Mouse (Mus musculus): Measurements from ENCODE around the gene Ccdc86. TPM values are rescaled to one million over a fixed set of nuclear protein-coding genes. Genes with fewer than 3 reads are reported as not detected.

Ccdc86 gene
- polyA plus RNA-seq, 1 experiment from 2014 or later = 12.1 TPM

- H3K27ac ChIP-seq (ENCODE audit: low read depth, low read length) = 0 out of 2 replicates have a peak overlapping the region, but pooled peaks have one; percentile 66
- 0 out of 2 replicates have a peak, but pooled peaks cover 3% of the 10 kb centered on the region for H3K27me3 ChIP-seq (replicated peaks; ENCODE audit: control insufficient read depth, insufficient read depth, low read length)
- 2% methylated on average over 40 of the region's 40 CpGs for WGBS
- no peaks in the 10 kb centered on the region for H3K9me3 ChIP-seq (replicated peaks; ENCODE audit: control insufficient read depth, low read length)
- peak overlapping the region; percentile 84 for H3K4me2 ChIP-seq (ENCODE audit: low read length)
- peak overlapping the region; percentile 68 for H3K9ac ChIP-seq (ENCODE audit: low read length)
- H3K4me3 ChIP-seq (ENCODE audit: low read depth, low read length) = peak overlapping the region; percentile 37
- peaks cover 9% of the 10 kb centered on the region; the same call in 1 of the 2 replicates for H3K4me1 ChIP-seq (ENCODE audit: control insufficient read depth, insufficient read depth, low read length)
- ATAC-seq = peak; percentile 84
- DNase-seq (ENCODE audit: low spot score) = peak; percentile 69
- peaks cover 36% of the 10 kb centered on the region for H3K36me3 ChIP-seq (ENCODE audit: control insufficient read depth, insufficient read depth, low read length)
Observed at GRCm38 (mm10) chr19:10940801-10941457, 8.1 kb downstream of the Ccdc86 start.

DNA sequence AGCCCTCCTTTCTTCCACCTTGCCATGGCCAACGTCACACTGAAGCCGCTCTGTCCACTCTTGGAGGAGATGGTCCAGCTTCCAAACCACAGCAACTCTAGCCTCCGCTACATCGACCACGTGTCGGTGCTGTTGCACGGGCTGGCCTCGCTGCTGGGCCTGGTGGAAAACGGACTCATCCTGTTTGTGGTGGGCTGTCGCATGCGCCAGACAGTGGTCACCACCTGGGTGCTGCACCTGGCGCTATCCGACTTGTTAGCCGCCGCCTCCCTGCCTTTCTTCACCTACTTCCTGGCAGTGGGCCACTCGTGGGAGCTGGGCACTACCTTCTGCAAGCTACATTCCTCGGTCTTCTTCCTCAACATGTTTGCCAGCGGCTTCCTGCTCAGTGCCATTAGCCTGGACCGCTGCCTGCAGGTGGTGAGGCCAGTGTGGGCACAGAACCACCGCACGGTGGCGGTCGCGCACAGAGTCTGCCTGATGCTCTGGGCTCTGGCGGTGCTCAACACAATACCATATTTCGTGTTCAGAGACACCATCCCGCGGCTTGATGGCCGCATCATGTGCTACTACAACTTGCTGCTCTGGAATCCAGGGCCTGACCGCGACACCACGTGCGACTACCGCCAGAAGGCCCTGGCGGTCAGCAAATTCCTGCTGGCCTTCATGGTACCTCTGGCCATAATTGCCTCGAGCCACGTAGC is 8.8 kb downstream of the Ccdc86 start:
- 18% methylated on average over 37 of the region's 37 CpGs for WGBS
- peak overlapping the region; percentile 68 for H3K9ac ChIP-seq (ENCODE audit: low read length)
- no peaks in the 10 kb centered on the region for H3K9me3 ChIP-seq (replicated peaks; ENCODE audit: control insufficient read depth, low read length)
- peaks cover 9% of the 10 kb centered on the region; the same call in 1 of the 2 replicates for H3K4me1 ChIP-seq (ENCODE audit: control insufficient read depth, insufficient read depth, low read length)
- DNase-seq (ENCODE audit: low spot score) (peak; percentile 91), ATAC-seq (peak; percentile 96)
- H3K36me3 ChIP-seq (ENCODE audit: control insufficient read depth, insufficient read depth, low read length) = peaks cover 35% of the 10 kb centered on the region
- H3K27me3 ChIP-seq (replicated peaks; ENCODE audit: control insufficient read depth, insufficient read depth, low read length) = 0 out of 2 replicates have a peak, but pooled peaks cover 3% of the 10 kb centered on the region
- H3K27ac ChIP-seq (ENCODE audit: low read depth, low read length) = peak overlapping the region; percentile 66; the same call in 1 of the 2 replicates
- H3K4me3 ChIP-seq (ENCODE audit: low read depth, low read length) = peak overlapping the region; percentile 37
- peak overlapping the region; percentile 84 for H3K4me2 ChIP-seq (ENCODE audit: low read length)

DNA sequence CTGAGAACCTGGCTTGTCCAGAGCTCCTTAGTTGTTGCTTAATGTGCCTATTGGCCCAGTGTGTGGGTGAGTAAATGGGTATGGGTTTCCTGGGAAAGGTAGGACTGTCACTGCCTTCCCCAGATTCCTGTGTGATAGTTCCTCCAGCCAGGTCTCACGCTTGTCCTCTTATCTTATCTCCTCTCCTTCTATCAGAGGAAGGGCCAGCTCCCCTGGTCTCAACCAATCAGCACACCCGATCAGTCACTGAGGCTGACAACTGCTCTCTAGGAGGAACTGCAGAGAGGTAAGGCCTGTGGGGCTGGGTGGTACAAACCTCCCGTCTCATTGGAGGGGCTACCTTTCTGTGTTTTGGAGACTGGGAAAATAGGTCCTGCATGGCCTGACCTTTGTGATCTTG is 10.3 kb downstream of the Ccdc86 start:
- Histone ChIP-seq H3K27me3 (replicated peaks; ENCODE audit: control insufficient read depth, insufficient read depth, low read length) (0 out of 2 replicates have a peak, but pooled peaks cover 3% of the 10 kb centered on the region), H3K4me1 (ENCODE audit: control insufficient read depth, insufficient read depth, low read length) (peaks cover 9% of the 10 kb centered on the region; the same call in 1 of the 2 replicates), H3K9me3 (replicated peaks; ENCODE audit: control insufficient read depth, low read length) (no peaks in the 10 kb centered on the region), H3K4me3 (ENCODE audit: low read depth, low read length) (no peak overlapping the region), H3K9ac (ENCODE audit: low read length) (no peak overlapping the region), H3K27ac (ENCODE audit: low read depth, low read length) (no peak overlapping the region), H3K4me2 (ENCODE audit: low read length) (no peak overlapping the region), H3K36me3 (ENCODE audit: control insufficient read depth, insufficient read depth, low read length) (peaks cover 21% of the 10 kb centered on the region)
- ATAC-seq = no peak
- no peak for DNase-seq (ENCODE audit: low spot score)
- WGBS = 64% methylated on average over 3 of the region's 3 CpGs

DNA sequence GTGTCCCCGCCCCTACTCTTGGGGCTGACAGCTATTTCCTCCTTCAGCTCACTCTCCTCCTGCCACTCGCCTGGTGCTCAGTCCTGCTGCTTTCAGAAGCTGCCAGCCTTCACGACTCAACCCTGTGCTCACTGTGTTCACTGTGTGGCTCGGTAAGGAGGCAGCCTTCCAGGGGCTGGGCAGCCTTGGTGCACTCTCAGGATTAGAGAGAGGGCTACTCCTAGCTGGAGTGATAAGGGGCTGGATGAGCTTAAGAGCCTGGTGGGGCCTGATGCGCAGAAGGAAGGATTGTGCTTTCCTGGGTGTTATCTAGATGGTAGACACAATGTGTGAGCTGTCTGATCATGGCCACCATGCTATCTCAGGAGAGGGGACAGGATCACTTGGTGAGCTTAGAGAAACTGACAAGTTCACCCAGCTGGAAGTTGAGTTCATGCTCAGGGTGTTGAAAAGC is 11.9 kb downstream of the Ccdc86 start, which contains the start of gene Ptgdr2:
TSS of gene Ptgdr2 (plus strand) at position 51 of the 454 bp plus-strand sequence.
- H3K4me3 ChIP-seq (ENCODE audit: low read depth, low read length) = no peak within 1 kb of the TSS
- H3K36me3 ChIP-seq (ENCODE audit: control insufficient read depth, insufficient read depth, low read length) = peaks cover 4% of the 10 kb centered on the region; the same call in 1 of the 2 replicates
- H3K9me3 ChIP-seq (replicated peaks; ENCODE audit: control insufficient read depth, low read length) = no peaks in the 10 kb centered on the region
- no peak within 1 kb of the TSS for H3K4me2 ChIP-seq (ENCODE audit: low read length)
- H3K9ac ChIP-seq (ENCODE audit: low read length) = no peak within 1 kb of the TSS
- no peak within 1 kb of the TSS for H3K27ac ChIP-seq (ENCODE audit: low read depth, low read length)
- DNase-seq (ENCODE audit: low spot score) (no peak), ATAC-seq (no peak)
- peaks cover 9% of the 10 kb centered on the region; the same call in 1 of the 2 replicates for H3K4me1 ChIP-seq (ENCODE audit: control insufficient read depth, insufficient read depth, low read length)
- 0 out of 2 replicates have a peak, but pooled peaks cover 3% of the 10 kb centered on the region for H3K27me3 ChIP-seq (replicated peaks; ENCODE audit: control insufficient read depth, insufficient read depth, low read length)
- 73% methylated on average over 5 of the region's 5 CpGs for WGBS

GRCm38 (mm10) chr19:10936077-10936476 is 13.0 kb downstream of the Ccdc86 start:
- Histone ChIP-seq H3K27me3 (replicated peaks; ENCODE audit: control insufficient read depth, insufficient read depth, low read length) (0 out of 2 replicates have a peak, but pooled peaks cover 3% of the 10 kb centered on the region), H3K4me2 (ENCODE audit: low read length) (no peak overlapping the region), H3K9me3 (replicated peaks; ENCODE audit: control insufficient read depth, low read length) (no peaks in the 10 kb centered on the region), H3K9ac (ENCODE audit: low read length) (no peak overlapping the region), H3K4me3 (ENCODE audit: low read depth, low read length) (no peak overlapping the region), H3K36me3 (ENCODE audit: control insufficient read depth, insufficient read depth, low read length) (no peaks in the 10 kb centered on the region), H3K4me1 (ENCODE audit: control insufficient read depth, insufficient read depth, low read length) (peaks cover 6% of the 10 kb centered on the region; the same call in 1 of the 2 replicates), H3K27ac (ENCODE audit: low read depth, low read length) (no peak overlapping the region)
- ATAC-seq = no peak
- WGBS = 88% methylated on average over 5 of the region's 5 CpGs
- no peak for DNase-seq (ENCODE audit: low spot score)

DNA sequence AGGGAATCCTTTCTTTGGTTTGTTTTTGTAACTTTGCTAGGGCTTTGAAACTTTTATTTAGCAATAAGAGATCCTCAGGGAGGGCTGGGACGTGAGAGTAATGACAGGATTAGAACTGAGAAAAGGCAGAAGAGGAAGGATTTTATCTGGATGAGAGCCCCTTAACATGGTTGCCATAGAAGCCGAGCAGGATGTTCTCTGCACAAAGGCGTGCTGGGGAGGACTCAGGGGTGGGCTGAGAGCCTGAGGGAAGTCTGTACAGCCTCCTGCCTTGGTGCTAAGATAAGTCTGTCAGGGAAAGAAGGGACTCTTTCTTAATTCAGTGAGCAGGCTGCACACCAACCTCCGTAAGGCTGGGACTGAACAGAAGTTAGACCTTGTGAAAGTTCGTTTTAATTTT is 14.0 kb downstream of the Ccdc86 start:
- DNase-seq (ENCODE audit: low spot score) = no peak
- no peak overlapping the region for H3K27ac ChIP-seq (ENCODE audit: low read depth, low read length)

DNA sequence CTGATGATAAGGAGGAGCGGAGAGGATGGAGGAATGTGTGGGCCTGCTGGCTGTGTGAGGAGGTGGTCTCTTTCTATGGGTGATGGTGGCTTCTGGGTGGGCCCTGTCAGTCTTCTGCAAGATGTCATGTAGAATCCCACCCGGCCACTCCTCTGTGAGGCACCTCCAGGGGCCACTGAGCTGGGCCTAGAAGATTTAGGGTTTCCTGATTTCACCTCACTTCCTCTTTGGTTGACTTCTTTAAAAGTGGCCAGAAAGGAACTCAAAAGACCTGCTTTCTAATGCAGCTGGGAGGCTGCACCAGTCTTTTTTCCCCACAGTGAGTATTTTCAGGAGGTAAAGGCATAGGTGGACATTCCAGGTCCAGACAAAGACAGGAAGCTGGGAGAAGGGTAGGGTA is 18.4 kb downstream of the Ccdc86 start:
- Histone ChIP-seq H3K4me2 (ENCODE audit: low read length) (no peak overlapping the region), H3K9ac (ENCODE audit: low read length) (no peak overlapping the region), H3K4me3 (ENCODE audit: low read depth, low read length) (no peak overlapping the region), H3K36me3 (ENCODE audit: control insufficient read depth, insufficient read depth, low read length) (no peaks in the 10 kb centered on the region), H3K4me1 (ENCODE audit: control insufficient read depth, insufficient read depth, low read length) (no peaks in the 10 kb centered on the region), H3K27ac (ENCODE audit: low read depth, low read length) (no peak overlapping the region), H3K27me3 (replicated peaks; ENCODE audit: control insufficient read depth, insufficient read depth, low read length) (no peaks in the 10 kb centered on the region), H3K9me3 (replicated peaks; ENCODE audit: control insufficient read depth, low read length) (no peaks in the 10 kb centered on the region)
- ATAC-seq (no peak), DNase-seq (ENCODE audit: low spot score) (no peak)
- 97% methylated on average over 2 of the region's 2 CpGs for WGBS

More for the DNA sequence above, 14.0 kb downstream of the Ccdc86 start:
- H3K9ac ChIP-seq (ENCODE audit: low read length) = no peak overlapping the region
- H3K27me3 ChIP-seq (replicated peaks; ENCODE audit: control insufficient read depth, insufficient read depth, low read length) = 0 out of 2 replicates have a peak, but pooled peaks cover 3% of the 10 kb centered on the region
- no peak overlapping the region for H3K4me3 ChIP-seq (ENCODE audit: low read depth, low read length)
- no peaks in the 10 kb centered on the region for H3K9me3 ChIP-seq (replicated peaks; ENCODE audit: control insufficient read depth, low read length)
- H3K4me1 ChIP-seq (ENCODE audit: control insufficient read depth, insufficient read depth, low read length) = no peaks in the 10 kb centered on the region
- no peaks in the 10 kb centered on the region for H3K36me3 ChIP-seq (ENCODE audit: control insufficient read depth, insufficient read depth, low read length)
- no peak for ATAC-seq
- no peak overlapping the region for H3K4me2 ChIP-seq (ENCODE audit: low read length)
- WGBS = 20% methylated on average over 5 of the region's 5 CpGs

DNA sequence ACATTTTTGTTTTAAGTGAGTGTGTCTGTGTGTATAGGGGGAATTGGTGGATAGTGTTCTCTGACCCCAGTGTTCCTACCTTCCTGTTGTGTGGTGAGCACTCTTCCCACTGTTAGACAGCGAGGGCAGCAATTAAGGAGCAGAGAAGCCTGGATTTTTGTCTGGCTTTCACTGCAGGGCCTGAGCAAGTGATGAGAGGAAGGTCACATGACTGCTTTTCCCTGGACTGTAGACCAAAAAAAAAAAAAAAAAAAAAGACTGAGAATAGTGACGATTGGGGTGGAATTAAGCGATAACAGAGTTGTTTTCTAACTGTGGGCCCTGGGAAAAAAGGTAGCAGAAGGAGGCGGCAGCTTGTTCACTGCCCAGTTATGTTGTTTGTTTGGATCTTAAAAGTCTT is 22.4 kb downstream of the Ccdc86 start:
- 37% methylated on average over 4 of the region's 4 CpGs for WGBS
- Histone ChIP-seq H3K36me3 (ENCODE audit: control insufficient read depth, insufficient read depth, low read length) (no peaks in the 10 kb centered on the region), H3K4me3 (ENCODE audit: low read depth, low read length) (no peak overlapping the region), H3K27me3 (replicated peaks; ENCODE audit: control insufficient read depth, insufficient read depth, low read length) (no peaks in the 10 kb centered on the region), H3K27ac (ENCODE audit: low read depth, low read length) (no peak overlapping the region), H3K4me1 (ENCODE audit: control insufficient read depth, insufficient read depth, low read length) (no peaks in the 10 kb centered on the region), H3K4me2 (ENCODE audit: low read length) (no peak overlapping the region), H3K9me3 (replicated peaks; ENCODE audit: control insufficient read depth, low read length) (no peaks in the 10 kb centered on the region), H3K9ac (ENCODE audit: low read length) (no peak overlapping the region)
- no peak for DNase-seq (ENCODE audit: low spot score)
- ATAC-seq = no peak

Measured in forebrain, embryonic 14.5 days (tissue).